Mouse (Mus musculus) induced T-regulatory cell, adult 2 months (primary cell): ENCODE results near the gene Nckap5l.
A peak's percentile ranks its signal among the peaks of the same experiment; 100 is the strongest.

Experiments
- DNase-seq: peaks from one replicate; pipeline ENCODE4 v3.0.0-alpha.2; 2012; ENCODE audit warnings: low read depth

Gene Nckap5l

GRCm38 (mm10) chr15:99457606-99458401, at the start of gene Nckap5l:
Nckap5l (minus strand) TSS chr15:99457748.
- DNase-seq = peak; percentile 94

DNA sequence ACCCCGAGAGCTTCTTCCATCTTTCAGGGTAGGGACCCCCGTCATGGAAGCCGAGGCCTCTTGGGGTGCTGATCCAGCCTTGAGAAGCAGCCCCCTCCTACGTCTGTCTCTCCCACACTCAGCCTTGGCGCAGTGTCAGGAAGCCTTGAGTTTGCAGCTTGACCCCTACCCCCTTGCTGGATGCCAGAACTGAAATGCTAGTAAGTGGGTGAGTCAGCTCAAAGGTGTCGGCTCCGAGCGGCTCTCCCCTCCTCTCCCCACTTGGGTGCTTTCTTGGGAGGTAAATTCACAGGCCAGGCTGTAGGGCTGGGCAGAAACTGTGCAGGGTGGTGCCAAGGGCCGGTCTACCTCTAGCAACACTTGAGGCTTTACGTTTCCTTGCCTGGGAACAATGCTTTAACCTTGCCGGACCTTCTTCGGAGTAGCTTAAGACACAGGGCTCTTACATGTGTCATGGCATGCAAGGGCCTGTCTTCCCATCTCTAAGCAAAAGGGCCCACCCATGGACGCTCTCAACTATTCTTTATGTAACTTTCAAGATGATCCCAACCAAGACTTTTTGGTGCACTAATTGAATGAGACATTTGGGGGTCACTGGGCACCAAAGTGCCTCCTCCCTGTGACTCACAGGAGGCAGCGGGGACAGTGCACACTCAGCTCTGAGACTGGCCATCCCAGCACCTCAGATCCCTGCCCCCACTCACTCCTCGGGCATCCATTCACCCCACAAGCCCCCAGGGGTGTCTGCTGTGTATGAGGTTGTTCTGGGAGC, 48.0 kb upstream of the Nckap5l start:
- DNase-seq = no peak

DNA sequence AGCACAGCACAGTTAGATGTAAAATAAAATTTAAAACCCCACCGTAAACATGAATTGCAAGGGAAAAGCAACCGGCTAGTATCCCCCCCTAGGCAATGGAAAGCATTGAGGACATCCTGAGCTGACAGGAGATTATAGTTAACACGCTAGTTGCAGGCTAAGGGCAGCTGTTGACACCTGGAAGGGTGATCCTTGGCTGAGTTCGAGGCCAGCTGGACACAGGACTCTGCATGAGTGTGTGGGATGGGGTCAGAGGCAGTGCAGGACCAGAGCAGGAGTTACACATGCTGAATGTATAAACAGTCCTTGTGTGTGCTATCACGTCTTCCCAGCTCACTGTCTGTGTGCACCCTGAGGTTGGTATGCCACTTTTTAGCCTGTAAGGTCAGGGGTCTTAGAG, 45.7 kb upstream of the Nckap5l start:
- DNase-seq = no peak

GRCm38 (mm10) chr15:99502311-99502831, 44.8 kb upstream of the Nckap5l start:
- no peak for DNase-seq

DNA sequence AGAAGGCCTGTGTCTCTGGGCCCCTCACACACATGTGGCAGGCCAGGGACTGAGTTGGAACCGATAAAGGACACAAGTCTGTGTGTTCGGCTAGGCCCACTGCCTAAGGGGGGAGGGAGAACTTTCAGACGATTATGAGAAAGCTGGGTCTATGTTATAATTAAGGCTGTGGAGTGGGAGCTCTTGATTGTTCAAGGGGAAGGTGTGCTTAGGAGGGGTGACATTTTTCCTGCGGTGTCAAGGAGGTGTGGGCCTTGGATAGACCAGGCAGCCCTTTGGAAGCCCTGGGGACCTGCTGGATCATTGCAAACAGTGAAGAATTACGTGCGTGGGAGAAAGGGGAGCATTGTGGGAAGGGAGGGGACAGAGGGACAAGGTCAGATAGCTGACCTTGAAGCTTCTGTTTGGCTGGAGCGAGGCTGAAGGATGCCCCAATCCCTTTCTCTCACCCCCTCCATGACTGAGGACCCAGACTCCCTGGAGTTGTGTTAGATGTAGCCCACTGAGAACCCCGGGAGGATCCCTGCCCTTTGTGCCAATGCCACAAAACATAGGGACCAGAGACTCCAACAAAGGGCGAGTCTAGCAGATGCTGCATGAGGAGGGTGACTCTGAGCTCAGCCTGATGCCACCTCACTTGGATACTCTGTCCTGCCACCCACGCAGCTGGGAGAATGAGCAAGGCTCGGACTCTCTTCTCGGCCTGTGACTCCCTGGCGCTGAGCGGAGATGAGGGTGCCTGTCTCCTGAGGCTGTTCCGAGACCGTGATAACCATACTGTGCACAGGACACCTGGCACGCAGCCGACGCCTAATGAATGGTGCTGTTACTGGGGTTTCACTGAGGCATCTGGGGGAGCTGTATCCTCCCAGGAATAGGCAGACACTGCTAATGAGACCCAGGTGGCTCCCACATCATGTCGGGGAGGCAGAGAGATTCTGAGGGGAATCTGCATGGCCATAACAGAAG, 44.0 kb upstream of the Nckap5l start:
- DNase-seq = no peak

GRCm38 (mm10) chr15:99500320-99500719, 42.8 kb upstream of the Nckap5l start:
- DNase-seq = no peak

GRCm38 (mm10) chr15:99499726-99500125, 42.2 kb upstream of the Nckap5l start:
- DNase-seq = no peak

DNA sequence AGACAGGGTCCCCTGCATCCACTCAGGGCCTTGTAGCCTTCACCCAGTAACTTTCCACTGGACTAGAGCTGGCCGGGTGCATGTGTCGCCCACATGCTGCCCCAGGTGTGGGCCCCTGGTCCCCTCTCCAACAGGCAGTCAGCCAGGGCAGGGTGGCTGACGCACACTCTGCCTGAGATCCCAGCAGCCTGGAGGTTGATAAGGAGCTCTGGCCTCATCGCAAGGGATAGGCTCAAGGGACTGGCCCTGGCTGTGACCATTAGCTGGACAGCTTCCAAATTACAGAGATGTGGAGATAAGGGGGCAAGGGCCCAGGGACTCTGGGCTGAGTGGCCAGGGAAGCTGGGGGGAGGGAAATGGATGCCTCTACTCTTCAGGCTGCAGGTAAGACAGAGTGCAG, 41.2 kb upstream of the Nckap5l start:
- no peak for DNase-seq

DNA sequence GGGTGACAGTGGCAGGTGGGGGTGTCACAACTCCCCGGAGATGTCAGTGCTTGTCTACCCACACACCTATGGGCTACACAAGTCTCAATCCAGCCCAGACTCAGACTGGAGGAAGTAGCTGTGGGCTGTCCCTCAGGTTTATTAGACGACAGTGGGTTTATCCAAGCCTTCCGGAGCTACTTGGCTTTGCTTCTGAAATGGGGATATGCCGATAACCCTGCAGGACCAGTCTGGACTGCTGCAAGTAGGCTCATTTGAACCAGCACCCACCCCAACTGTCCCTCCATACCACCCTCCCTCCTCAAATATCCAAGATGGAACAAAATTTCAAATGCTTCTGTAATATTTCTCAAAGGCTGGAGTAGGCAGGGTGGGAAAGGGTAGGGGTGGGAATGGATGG, 40.8 kb upstream of the Nckap5l start:
- no peak for DNase-seq

DNA sequence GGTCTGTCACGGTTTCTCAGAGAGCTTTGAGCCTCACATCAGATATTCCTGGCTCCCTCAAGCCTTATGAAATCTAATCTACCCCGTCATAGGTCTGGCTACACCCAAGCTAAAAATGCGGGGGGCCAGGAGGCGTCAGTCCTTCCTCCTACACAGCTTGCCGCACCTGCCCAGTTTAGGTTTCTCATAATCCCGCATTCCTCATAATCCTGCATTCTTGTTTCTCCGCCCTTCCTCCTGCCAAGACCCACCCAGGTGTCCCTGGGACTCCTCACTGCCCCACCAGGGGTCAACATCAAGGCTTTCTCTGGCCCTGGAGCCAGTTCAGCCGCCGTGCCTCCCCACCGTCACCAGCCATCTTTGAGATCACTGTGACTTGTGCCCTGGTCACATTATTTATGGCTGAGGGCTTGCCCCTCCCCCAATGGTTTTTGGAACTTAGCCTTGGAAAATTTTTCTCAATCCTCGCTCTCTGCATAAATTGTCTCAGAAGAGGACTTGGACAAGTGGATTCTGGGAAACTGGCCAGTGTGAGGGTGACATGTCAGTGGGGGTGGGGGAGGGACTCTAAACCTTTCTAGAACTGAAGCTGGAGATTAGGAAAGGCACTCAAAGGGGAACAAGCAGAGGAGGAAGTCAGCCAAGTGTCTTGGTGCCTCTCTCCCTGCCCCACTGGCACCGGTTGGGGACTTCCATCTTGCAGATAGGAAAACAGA, 40.1 kb upstream of the Nckap5l start:
- no peak for DNase-seq

DNA sequence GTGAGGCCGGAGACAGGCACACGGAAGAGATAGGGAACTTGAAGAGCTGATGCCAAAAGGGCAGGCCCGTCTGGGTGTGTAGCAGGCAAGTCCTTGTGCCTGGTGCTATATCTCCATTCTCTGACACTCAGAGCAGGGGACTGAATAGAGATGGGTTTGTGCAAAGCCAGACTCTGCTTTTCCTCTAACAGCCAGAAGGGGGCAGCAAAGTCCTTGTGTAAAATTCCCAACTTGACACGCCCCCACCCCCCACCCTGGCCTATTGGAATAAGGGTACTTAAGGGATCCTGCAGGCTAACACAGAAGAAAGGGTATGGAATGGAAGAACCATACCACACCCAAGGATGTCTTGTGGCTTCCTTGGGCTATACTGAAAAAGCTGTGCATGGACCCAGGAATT, 39.5 kb upstream of the Nckap5l start:
- DNase-seq = peak; percentile 65

DNA sequence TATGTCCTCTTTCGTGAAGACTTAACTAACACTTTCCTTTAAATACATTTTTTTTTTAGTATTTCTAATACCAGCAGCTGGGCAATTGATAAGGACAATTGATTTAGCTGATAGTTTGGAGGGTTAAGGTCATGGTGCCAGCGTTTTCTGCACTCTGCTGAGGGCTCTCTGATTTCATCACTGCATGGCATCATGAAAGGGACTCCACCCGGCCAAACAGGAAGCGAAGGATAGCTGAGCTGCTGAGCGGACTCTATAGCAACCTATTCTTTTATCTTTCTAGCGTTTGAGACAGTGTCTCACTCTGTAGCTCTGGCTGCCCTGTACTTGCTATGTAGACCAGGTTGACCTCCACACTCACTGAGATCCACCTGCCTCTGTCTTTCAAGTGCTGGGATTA, 27.2 kb upstream of the Nckap5l start:
- DNase-seq = peak; percentile 27

GRCm38 (mm10) chr15:99475814-99476213, 18.3 kb upstream of the Nckap5l start:
- DNase-seq = peak; percentile 29

- DNase-seq = peak; percentile 93
Observed at GRCm38 (mm10) chr15:99474576-99474926, 17.0 kb upstream of the Nckap5l start, which contains the start of gene Bcdin3d. Bcdin3d (minus strand) TSS chr15:99474730.

DNA sequence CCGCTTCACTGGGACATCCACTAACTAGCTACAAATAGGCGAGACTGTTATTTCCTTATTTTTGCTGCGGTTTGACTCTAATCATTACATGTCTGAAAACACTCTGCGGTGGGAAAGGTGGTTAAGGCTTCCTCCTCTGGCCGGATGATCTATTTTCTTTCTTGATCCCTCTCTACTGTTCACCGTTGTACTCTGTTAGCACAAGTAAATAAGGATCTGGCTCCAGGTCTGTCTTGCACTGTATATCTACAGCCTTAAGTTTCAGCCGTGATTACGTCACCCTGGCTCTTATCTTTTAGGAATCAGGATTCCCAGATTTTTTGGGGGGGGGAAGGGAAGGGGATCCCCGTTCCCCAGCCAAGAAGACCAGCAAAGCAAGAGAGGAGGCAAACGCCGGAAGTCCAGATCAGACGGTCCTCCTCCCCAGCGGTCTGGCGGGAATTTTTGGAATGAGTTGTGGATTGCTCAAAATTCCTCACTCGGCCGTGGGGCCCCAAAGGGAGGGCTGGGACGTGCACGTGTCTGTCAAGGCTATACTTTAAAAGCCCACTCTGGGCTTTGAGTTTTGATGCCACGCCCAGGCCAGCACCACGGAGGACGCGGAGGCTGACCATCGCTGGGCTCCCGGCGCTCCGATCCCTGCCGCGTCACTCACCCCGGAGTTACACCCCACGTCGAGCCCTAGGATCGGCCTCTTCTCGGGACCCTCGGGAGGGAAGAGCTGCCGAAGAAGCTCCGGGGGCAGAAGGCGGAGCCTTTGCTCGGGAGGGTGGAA, 16.4 kb upstream of the Nckap5l start:
- DNase-seq = peak; percentile 68

DNA sequence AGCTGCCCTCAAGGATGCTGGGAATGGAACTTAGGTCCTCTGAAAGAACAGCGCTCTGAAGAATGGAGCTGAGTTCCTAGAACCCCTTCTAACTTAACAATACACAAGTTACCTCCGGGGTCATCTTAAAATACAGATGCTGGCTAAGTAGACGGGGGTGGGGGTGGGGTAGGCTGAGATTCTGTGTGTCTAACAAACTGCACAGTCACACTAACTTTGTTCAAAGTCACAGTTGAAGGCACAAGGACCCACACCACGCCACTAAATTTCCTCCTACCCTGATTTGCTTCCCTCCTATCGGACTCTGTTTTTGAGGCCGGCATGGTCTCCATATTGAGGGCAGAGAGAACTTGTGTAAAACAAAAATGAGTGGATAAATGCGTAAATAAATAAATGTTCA, 15.4 kb upstream of the Nckap5l start:
- DNase-seq = peak; percentile 34

- peak; percentile 68 for DNase-seq
Observed at GRCm38 (mm10) chr15:99471677-99472063, 14.1 kb upstream of the Nckap5l start.

DNA sequence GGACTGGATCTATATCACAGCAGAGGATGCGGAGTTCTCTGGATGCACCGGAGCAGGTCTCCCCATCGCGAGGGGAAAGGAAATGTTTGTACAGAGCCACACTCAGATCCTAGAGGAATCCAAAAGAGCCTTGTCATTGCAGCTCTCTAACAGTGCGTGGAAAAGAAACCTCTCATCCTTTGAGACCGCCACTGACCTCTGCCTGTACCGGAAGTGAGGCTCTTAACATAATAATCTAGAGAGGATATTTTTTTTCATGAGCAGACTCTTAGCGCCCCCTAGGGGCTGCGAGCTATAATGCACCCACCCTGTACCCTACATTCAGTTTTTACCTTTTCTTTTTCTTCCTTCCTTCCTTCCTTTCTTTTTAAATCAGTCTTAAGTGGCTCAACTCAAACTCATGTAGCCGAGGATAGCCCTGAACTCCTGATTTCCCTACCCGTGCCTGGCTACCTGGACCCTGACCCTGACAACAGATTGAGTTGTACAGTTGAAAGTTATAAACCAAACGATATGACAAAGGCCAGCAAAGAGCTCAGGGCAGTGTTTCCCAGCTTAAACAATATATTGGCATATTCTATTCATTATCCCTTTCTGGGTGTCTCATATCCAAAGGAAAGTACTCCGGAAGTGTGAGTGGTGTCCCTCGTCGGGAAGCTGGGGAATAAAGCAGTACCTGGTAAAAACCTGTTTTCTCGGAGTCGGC, 13.6 kb upstream of the Nckap5l start:
- DNase-seq = peak; percentile 80

DNA sequence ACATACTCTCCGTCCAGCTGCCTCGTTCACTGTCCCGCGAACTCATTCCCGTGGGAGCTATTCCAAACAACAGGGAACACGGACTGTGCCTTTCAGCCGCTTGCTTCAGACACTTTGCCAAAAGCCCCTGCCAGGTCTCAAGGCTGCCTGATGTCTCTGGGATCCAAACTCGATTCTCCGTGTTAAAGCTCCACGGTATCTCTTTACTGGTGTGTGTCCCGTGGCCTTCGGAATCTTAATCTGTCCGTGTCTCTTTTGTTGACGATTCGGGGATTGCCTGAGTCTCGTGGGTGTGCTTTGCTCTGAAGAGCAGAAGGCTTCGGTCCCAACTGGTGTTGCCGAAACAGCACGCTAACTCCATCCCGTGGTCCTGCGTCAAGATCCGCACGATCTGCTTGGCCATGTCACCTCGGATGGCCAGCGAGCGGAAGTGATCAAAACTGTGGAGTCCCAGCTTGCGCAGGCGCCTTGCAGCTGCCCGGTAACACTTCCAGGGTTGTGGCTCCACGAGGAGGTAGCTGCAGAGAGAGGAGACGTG, 12.7 kb upstream of the Nckap5l start:
- DNase-seq = no peak

- DNase-seq = no peak
Observed at GRCm38 (mm10) chr15:99469736-99470135, 12.2 kb upstream of the Nckap5l start.
